Mouse (Mus musculus) lung, embryonic 16.5 days (tissue): Measurements from ENCODE around the gene Shc1. TPM values are rescaled to one million over a fixed set of nuclear protein-coding genes. Genes with fewer than 3 reads are reported as not detected.

Experiments
- ATAC-seq: fragments of 200-750 bp; cut with Nextera tagmentation; 2 replicates; pipeline ENCODE4 v1.8.0; 2017; ENCODE audit warnings: low read depth, mild to moderate bottlenecking, moderate library complexity
- H3K27ac ChIP-seq: fragments of 300-500 bp; sonication (generic); 2 replicates; pipeline ENCODE4 v1.5.1; 2014; ENCODE audit warnings: mild to moderate bottlenecking, control low read depth, low read length
- H3K27me3 ChIP-seq: fragments of 300-500 bp; sonication (generic); 2 replicates; pipeline ENCODE4 v1.6.1; 2014; ENCODE audit warnings: low read depth, low read length, mixed read lengths; ENCODE audit not compliant: control insufficient read depth, insufficient read depth
- H3K36me3 ChIP-seq: fragments of 300-500 bp; sonication (generic); 2 replicates; pipeline ENCODE4 v1.6.1; 2014; ENCODE audit warnings: low read length; ENCODE audit not compliant: control insufficient read depth, insufficient read depth
- H3K4me1 ChIP-seq: fragments of 300-500 bp; sonication (generic); replicated peaks from 2 replicates; pipeline ENCODE4 v1.6.1; 2014; ENCODE audit warnings: low read length, mixed read lengths; ENCODE audit not compliant: control insufficient read depth, insufficient read depth
- H3K4me2 ChIP-seq: fragments of 300-500 bp; sonication (generic); 2 replicates; pipeline ENCODE4 v1.6.1; 2014; ENCODE audit warnings: low read depth, low read length, control low read depth
- H3K4me3 ChIP-seq: fragments of 300-500 bp; sonication (generic); 2 replicates; pipeline ENCODE4 v1.5.1; 2014; ENCODE audit warnings: mild to moderate bottlenecking, low read length, control low read depth
- H3K9ac ChIP-seq: fragments of 300-500 bp; sonication (generic); 2 replicates; pipeline ENCODE4 v1.6.1; 2014; ENCODE audit warnings: low read length, control low read depth
- H3K9me3 ChIP-seq: fragments of 300-500 bp; sonication (generic); 2 replicates; pipeline ENCODE4 v1.6.1; 2016; ENCODE audit warnings: low read length; ENCODE audit not compliant: control insufficient read depth
- WGBS: fragments of 180-500 bp; shearing (Covaris S2); extraction: QIAGEN DNeasy Blood & Tissue Kit; methylation state at CpG from one replicate; pipeline ENCODE4 v1.1.7; 2014; 5-methylcytosine and 5-hydroxymethylcytosine counted together
- polyA plus RNA-seq: library from polyadenylated mRNA; unstranded; fragments of >200 nt; fragmentation: Nextera tagmentation; extraction: Ambion mirVana; gene quantifications from 2 replicates; pipeline ENCODE4 v1.2.1, GENCODE M21; 2015

Shc1 gene
- polyA plus RNA-seq, 1 experiment from 2014 or later, result 114 TPM

DNA sequence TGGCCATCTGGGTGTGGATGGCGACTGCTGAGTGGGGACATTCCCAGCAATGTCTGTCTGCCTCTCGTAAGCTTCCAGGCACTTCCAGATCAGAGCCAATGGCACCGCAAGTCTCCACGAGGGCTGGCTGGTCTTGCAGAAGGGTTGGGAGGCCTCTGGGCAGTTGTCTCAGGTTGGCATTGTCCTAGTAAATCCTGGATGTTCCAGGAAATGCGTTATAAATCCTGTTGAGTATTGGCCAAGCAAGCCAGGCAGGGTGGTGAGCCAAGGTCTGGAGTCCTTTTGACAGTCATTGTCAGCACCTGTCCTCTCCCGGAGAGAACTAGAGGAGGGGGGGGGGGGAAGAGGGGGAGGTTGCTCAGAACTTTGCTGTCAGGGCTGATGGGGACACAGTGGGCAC, 60.8 kb downstream of the Shc1 start:
- 66% methylated on average over 6 of the region's 6 CpGs for WGBS
- H3K36me3 ChIP-seq, result no peaks in the 10 kb centered on the region
- no peaks in the 10 kb centered on the region for H3K4me1 ChIP-seq
- no peak overlapping the region for H3K27ac ChIP-seq
- no peaks in the 10 kb centered on the region for H3K27me3 ChIP-seq
- no peak overlapping the region for H3K4me3 ChIP-seq
- no peak for ATAC-seq
- H3K4me2 ChIP-seq, result no peak overlapping the region
- no peaks in the 10 kb centered on the region for H3K9me3 ChIP-seq
- H3K9ac ChIP-seq, result no peak overlapping the region

Other genes with a start within 250 kb of the Shc1 start
- gene Scamp3, start 241.0 kb upstream of the Shc1 start, polyA plus RNA-seq, result 109 and 115 TPM in 2 replicates
- 19.4 and 22.2 TPM in 2 replicates for gene Fam189b, start 235.3 kb upstream of the Shc1 start, polyA plus RNA-seq
- gene Gba, start 215.5 kb upstream of the Shc1 start, polyA plus RNA-seq, result 46.4 and 47.1 TPM in 2 replicates
- gene Thbs3, start 203.3 kb upstream of the Shc1 start, polyA plus RNA-seq, result 57.7 and 65.4 TPM in 2 replicates
- 174 and 188 TPM in 2 replicates for gene Mtx1, start 191.4 kb upstream of the Shc1 start, polyA plus RNA-seq
- gene Muc1, start 189.4 kb upstream of the Shc1 start, polyA plus RNA-seq, result 151 and 162 TPM in 2 replicates
- gene Krtcap2, start 172.5 kb upstream of the Shc1 start, polyA plus RNA-seq, result 304 and 314 TPM in 2 replicates
- 7.2 and 7.7 TPM in 2 replicates for gene Trim46, start 172.1 kb upstream of the Shc1 start, polyA plus RNA-seq
- 135 and 138 TPM in 2 replicates for gene Dpm3, start 159.1 kb upstream of the Shc1 start, polyA plus RNA-seq
- gene Slc50a1, start 147.9 kb upstream of the Shc1 start, polyA plus RNA-seq, result 65.7 and 66.7 TPM in 2 replicates
- gene Efna1, start 137.3 kb upstream of the Shc1 start, polyA plus RNA-seq, result 97.2 and 104 TPM in 2 replicates
- gene Efna3, start 95.5 kb upstream of the Shc1 start, polyA plus RNA-seq, result 7.1 and 7.5 TPM in 2 replicates
- 19.8 and 24.7 TPM in 2 replicates for gene Efna4, start 80.4 kb upstream of the Shc1 start, polyA plus RNA-seq
- 75.1 and 76.0 TPM in 2 replicates for gene Adam15, start 68.4 kb upstream of the Shc1 start, polyA plus RNA-seq
- gene Dcst2, start 56.5 kb upstream of the Shc1 start, polyA plus RNA-seq, result 0.06 TPM in 1 of 2 replicates, not detected in the other
- 0.13 and 0.53 TPM in 2 replicates for gene Dcst1, start 53.2 kb upstream of the Shc1 start, polyA plus RNA-seq
- 4.8 and 5.9 TPM in 2 replicates for gene Zbtb7b, start 23.7 kb upstream of the Shc1 start, polyA plus RNA-seq
- 0.21 TPM in 1 of 2 replicates, not detected in the other for gene Lenep, start 15.7 kb upstream of the Shc1 start, polyA plus RNA-seq
- gene Flad1, start 6.6 kb upstream of the Shc1 start, polyA plus RNA-seq, result 24.0 and 26.9 TPM in 2 replicates
- 490 and 518 TPM in 2 replicates for gene Cks1b, start 60 bp upstream of the Shc1 start, polyA plus RNA-seq
- 31.5 and 33.3 TPM in 2 replicates for gene Pygo2, start 11.8 kb downstream of the Shc1 start, polyA plus RNA-seq
- 35.8 and 38.3 TPM in 2 replicates for gene Pbxip1, start 18.3 kb downstream of the Shc1 start, polyA plus RNA-seq
- 44.4 and 50.0 TPM in 2 replicates for gene Pmvk, start 36.1 kb downstream of the Shc1 start, polyA plus RNA-seq
- 0.68 and 1.1 TPM in 2 replicates for gene Kcnn3, start 101.7 kb downstream of the Shc1 start, polyA plus RNA-seq